Mouse (Mus musculus) brain, embryonic 18.5 days (tissue): ENCODE results near the gene Btg4.
"Not testable (repeated sequence)": the region's sequence is repeated elsewhere in the genome, so short reads cannot be mapped to it uniquely, and the experiment has no call there.

Source experiments
- DNase-seq: peaks from one replicate; pipeline ENCODE4 v3.0.0-alpha.2; 2012; ENCODE audit warnings: low read depth, low spot score

Gene Btg4

GRCm38 (mm10) chr9:51081614-51082013, 20.9 kb downstream of the Btg4 start:
- no peak for DNase-seq

- DNase-seq: no peak
These were observed 33.0 kb downstream of the Btg4 start for GRCm38 (mm10) chr9:51093697-51094096.

GRCm38 (mm10) chr9:51096306-51096705, 35.6 kb downstream of the Btg4 start:
- DNase-seq: no peak

GRCm38 (mm10) chr9:51101756-51102425, 41.2 kb downstream of the Btg4 start, which contains the start of gene 4833427G06Rik:
Gene 4833427G06Rik (minus strand): TSS chr9:51102078.
- DNase-seq: no peak

- DNase-seq: no peak
These were observed 42.5 kb downstream of the Btg4 start for GRCm38 (mm10) chr9:51102963-51103807.

GRCm38 (mm10) chr9:51103808-51104514, 43.3 kb downstream of the Btg4 start:
- no peak for DNase-seq

- DNase-seq: no peak
These were observed 45.0 kb downstream of the Btg4 start for GRCm38 (mm10) chr9:51105751-51106150.

GRCm38 (mm10) chr9:51114767-51115166, 54.1 kb downstream of the Btg4 start:
- no peak for DNase-seq

GRCm38 (mm10) chr9:51136985-51137384, 76.3 kb downstream of the Btg4 start:
- no peak for DNase-seq

GRCm38 (mm10) chr9:51137432-51137831, 76.7 kb downstream of the Btg4 start:
- DNase-seq: no peak

- DNase-seq: no peak
These were observed 77.1 kb downstream of the Btg4 start for GRCm38 (mm10) chr9:51137836-51138235.

GRCm38 (mm10) chr9:51138301-51138700, 77.6 kb downstream of the Btg4 start:
- no peak for DNase-seq

GRCm38 (mm10) chr9:51139401-51139800, 78.7 kb downstream of the Btg4 start:
- not testable (repeated sequence) for DNase-seq

- no peak for DNase-seq
These were observed 80.0 kb downstream of the Btg4 start for GRCm38 (mm10) chr9:51140711-51141110.

GRCm38 (mm10) chr9:51143437-51143836, 82.7 kb downstream of the Btg4 start:
- DNase-seq: no peak

- DNase-seq: no peak
These were observed 83.5 kb downstream of the Btg4 start for GRCm38 (mm10) chr9:51144218-51144617.

GRCm38 (mm10) chr9:51146496-51146895, 85.8 kb downstream of the Btg4 start:
- no peak for DNase-seq

GRCm38 (mm10) chr9:51147294-51147693, 86.6 kb downstream of the Btg4 start:
- DNase-seq: no peak

- peak; percentile 65 for DNase-seq
These were observed 91.5 kb downstream of the Btg4 start for GRCm38 (mm10) chr9:51152079-51152752.

GRCm38 (mm10) chr9:51161771-51162388, 101.2 kb downstream of the Btg4 start:
- DNase-seq: peak; percentile 60

- no peak for DNase-seq
These were observed 103.3 kb downstream of the Btg4 start for GRCm38 (mm10) chr9:51163989-51164388.
